Mouse (Mus musculus) lung, embryonic 15.5 days (tissue): ENCODE measurements at regions not wholly inside any gene's neighbourhood (a gene's known extent, or its start where the extent isn't known, plus 50 kb on each side); places are given as distances from the start of the nearest gene placed in this dataset.

Source experiments
- ATAC-seq: fragments of 200-750 bp; cut with Nextera tagmentation; 2 replicates; pipeline ENCODE4 v1.8.0; 2017; ENCODE audit warnings: moderate number of reproducible peaks, borderline replicate concordance; ENCODE audit not compliant: low FRiP score, low TSS enrichment; ENCODE audit errors: extremely low read depth
- H3K27ac ChIP-seq: fragments of 300-500 bp; sonication (generic); 2 replicates; pipeline ENCODE4 v1.5.1; 2015; ENCODE audit warnings: moderate library complexity, mild to moderate bottlenecking, inconsistent platforms
- H3K27me3 ChIP-seq: fragments of 300-500 bp; sonication (generic); 2 replicates; pipeline ENCODE4 v1.6.1; 2015; ENCODE audit warnings: inconsistent platforms
- H3K36me3 ChIP-seq: fragments of 300-500 bp; sonication (generic); 2 replicates; pipeline ENCODE4 v1.6.1; 2015; ENCODE audit warnings: inconsistent platforms
- H3K4me1 ChIP-seq: fragments of 300-500 bp; sonication (generic); 2 replicates; pipeline ENCODE4 v1.6.1; 2015; ENCODE audit warnings: inconsistent platforms
- H3K4me2 ChIP-seq: fragments of 300-500 bp; sonication (generic); 2 replicates; pipeline ENCODE4 v1.6.1; 2015; ENCODE audit warnings: inconsistent platforms, mild to moderate bottlenecking, moderate library complexity
- H3K4me3 ChIP-seq: fragments of 300-500 bp; sonication (generic); 2 replicates; pipeline ENCODE4 v1.5.1; 2015; ENCODE audit warnings: mild to moderate bottlenecking, inconsistent platforms
- H3K9ac ChIP-seq: fragments of 300-500 bp; sonication (generic); 2 replicates; pipeline ENCODE4 v1.6.1; 2015; ENCODE audit warnings: inconsistent platforms
- H3K9me3 ChIP-seq: fragments of 300-500 bp; sonication (generic); 2 replicates; pipeline ENCODE4 v1.6.1; 2016; ENCODE audit warnings: inconsistent platforms
- WGBS: fragments of 180-500 bp; shearing (Covaris S2); methylation state at CpG from one replicate; pipeline ENCODE4 v1.1.7; 2015; 5-methylcytosine and 5-hydroxymethylcytosine counted together

GRCm38 (mm10) chr15:8582676-8583075, 62.9 kb upstream of the Gm2310 start:
- no peak overlapping the region for H3K4me3 ChIP-seq
- ATAC-seq, result no peak
- no peaks in the 10 kb centered on the region for H3K9me3 ChIP-seq
- no peaks in the 10 kb centered on the region for H3K36me3 ChIP-seq
- H3K9ac ChIP-seq, result no peak overlapping the region
- peaks cover 7% of the 10 kb centered on the region; the same call in 1 of the 2 replicates for H3K27me3 ChIP-seq
- H3K4me1 ChIP-seq, result no peaks in the 10 kb centered on the region
- 62% methylated on average over 6 of the region's 6 CpGs for WGBS
- H3K27ac ChIP-seq, result no peak overlapping the region
- H3K4me2 ChIP-seq, result no peak overlapping the region

- 46% methylated on average over 8 of the region's 8 CpGs for WGBS
- no peak overlapping the region for H3K9ac ChIP-seq
- no peaks in the 10 kb centered on the region for H3K9me3 ChIP-seq
- H3K36me3 ChIP-seq, result no peaks in the 10 kb centered on the region
- H3K27ac ChIP-seq, result no peak overlapping the region
- no peak overlapping the region for H3K4me2 ChIP-seq
- H3K4me3 ChIP-seq, result no peak overlapping the region
- H3K4me1 ChIP-seq, result no peaks in the 10 kb centered on the region
- H3K27me3 ChIP-seq, result peaks cover 7% of the 10 kb centered on the region; the same call in 1 of the 2 replicates
- ATAC-seq, result no peak
Measured at GRCm38 (mm10) chr15:8581146-8581913, 61.6 kb upstream of the Gm2310 start.

GRCm38 (mm10) chr15:8580077-8580476, 60.3 kb upstream of the Gm2310 start:
- no peak for ATAC-seq

GRCm38 (mm10) chr15:8577480-8577881, 57.7 kb upstream of the Gm2310 start:
- WGBS, result 9% methylated on average over 3 of the region's 3 CpGs
- H3K27me3 ChIP-seq, result peaks cover 7% of the 10 kb centered on the region; the same call in 1 of the 2 replicates
- no peaks in the 10 kb centered on the region for H3K4me1 ChIP-seq

More at GRCm38 (mm10) chr15:8580077-8580476, 60.3 kb upstream of the Gm2310 start:
- Histone ChIP-seq H3K27me3 (peaks cover 7% of the 10 kb centered on the region; the same call in 1 of the 2 replicates), H3K36me3 (no peaks in the 10 kb centered on the region), H3K9ac (no peak overlapping the region), H3K27ac (no peak overlapping the region), H3K9me3 (no peaks in the 10 kb centered on the region), H3K4me1 (no peaks in the 10 kb centered on the region), H3K4me2 (no peak overlapping the region), H3K4me3 (no peak overlapping the region)

GRCm38 (mm10) chr15:8576975-8577374, 57.2 kb upstream of the Gm2310 start:
- peaks cover 7% of the 10 kb centered on the region; the same call in 1 of the 2 replicates for H3K27me3 ChIP-seq
- no peak for ATAC-seq
- H3K27ac ChIP-seq, result no peak overlapping the region
- H3K4me1 ChIP-seq, result no peaks in the 10 kb centered on the region
- no peaks in the 10 kb centered on the region for H3K9me3 ChIP-seq
- H3K9ac ChIP-seq, result no peak overlapping the region
- no peak overlapping the region for H3K4me3 ChIP-seq
- no peaks in the 10 kb centered on the region for H3K36me3 ChIP-seq
- H3K4me2 ChIP-seq, result no peak overlapping the region
- 67% methylated on average over 5 of the region's 5 CpGs for WGBS

More at GRCm38 (mm10) chr15:8577480-8577881, 57.7 kb upstream of the Gm2310 start:
- no peak for ATAC-seq
- Histone ChIP-seq H3K9me3 (no peaks in the 10 kb centered on the region), H3K36me3 (no peaks in the 10 kb centered on the region), H3K27ac (no peak overlapping the region), H3K4me3 (no peak overlapping the region), H3K4me2 (no peak overlapping the region), H3K9ac (no peak overlapping the region)

GRCm38 (mm10) chr15:8569617-8570016, 49.9 kb upstream of the Gm2310 start:
- no peaks in the 10 kb centered on the region for H3K9me3 ChIP-seq
- peak overlapping the region; percentile 86 for H3K4me2 ChIP-seq
- peak overlapping the region; percentile 88; the same call in 1 of the 2 replicates for H3K27ac ChIP-seq
- WGBS, result 3% methylated on average over 11 of the region's 11 CpGs
- no peaks in the 10 kb centered on the region for H3K4me1 ChIP-seq
- ATAC-seq, result peak; percentile 41
- H3K27me3 ChIP-seq, result no peaks in the 10 kb centered on the region
- H3K36me3 ChIP-seq, result no peaks in the 10 kb centered on the region
- peak overlapping the region; percentile 47 for H3K4me3 ChIP-seq
- peak overlapping the region; percentile 35; the same call in 1 of the 2 replicates for H3K9ac ChIP-seq
